Mouse (Mus musculus): ENCODE data around the gene Tmem259.

The Tmem259 gene

GRCm38 (mm10) chr10:79984195-79984816 is at the start of gene Tmem259:
Gene Tmem259, minus strand, starts transcription at chr10:79984330.
- peak; percentile 91 to 94 for DNase-seq

DNA sequence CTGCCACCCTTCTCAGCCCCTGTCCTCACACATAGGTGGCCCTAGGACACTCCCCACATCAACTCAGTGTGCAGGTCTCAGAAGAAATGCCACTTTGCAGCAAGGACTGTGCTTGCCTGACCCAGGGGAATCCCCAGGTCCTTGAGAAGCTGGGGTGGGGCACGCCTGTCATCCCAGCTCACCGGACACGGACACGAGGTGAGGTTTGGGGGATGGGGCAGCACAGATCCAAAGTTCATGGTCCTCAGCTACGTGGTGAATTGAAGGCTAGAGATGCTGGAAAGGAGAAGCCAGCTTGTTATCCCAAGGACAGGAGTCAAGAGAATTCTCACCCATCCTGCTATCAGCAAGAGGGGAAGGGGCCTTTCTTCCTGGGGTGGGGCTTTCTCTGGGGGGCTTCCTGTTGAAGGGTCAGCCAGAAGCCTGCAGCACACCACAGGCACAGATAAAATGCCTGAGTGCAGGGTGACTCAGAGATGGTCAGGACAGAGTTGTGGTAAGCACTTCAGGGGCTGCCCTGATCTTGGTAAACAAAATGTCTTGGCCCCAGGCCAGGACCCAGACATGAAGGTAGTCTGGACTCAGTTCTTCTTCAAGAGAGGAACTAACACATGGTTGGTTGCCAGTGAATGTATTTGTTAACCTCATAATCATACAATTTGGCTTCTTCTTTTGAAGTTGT is 48.8 kb upstream of the Tmem259 start:
- DNase-seq = peak; percentile 85 to 86

DNA sequence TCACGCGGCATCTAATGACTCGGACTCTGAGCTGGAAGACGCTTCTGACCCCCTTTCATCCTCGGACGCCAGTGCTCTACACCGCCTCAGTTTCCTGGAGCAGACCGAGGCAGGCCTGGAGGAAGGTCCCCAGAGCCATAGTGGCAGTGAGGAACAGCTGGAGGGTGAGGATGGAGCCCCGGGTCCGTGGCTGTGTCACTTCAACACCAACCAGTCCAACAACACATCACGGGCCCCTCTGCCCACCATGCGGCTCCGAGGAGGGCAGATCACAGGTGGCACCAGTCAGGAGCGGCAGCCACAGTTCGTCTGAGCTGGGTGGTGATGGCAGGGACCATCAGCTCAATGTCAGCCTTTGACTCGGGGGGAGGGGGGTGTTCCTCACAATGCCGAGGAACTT is 46.6 kb upstream of the Tmem259 start:
- no peak for DNase-seq

- DNase-seq = no peak
Measured at GRCm38 (mm10) chr10:80030191-80030590, 46.1 kb upstream of the Tmem259 start.

- DNase-seq = no peak
Measured at GRCm38 (mm10) chr10:80028521-80028846, 44.4 kb upstream of the Tmem259 start.

DNA sequence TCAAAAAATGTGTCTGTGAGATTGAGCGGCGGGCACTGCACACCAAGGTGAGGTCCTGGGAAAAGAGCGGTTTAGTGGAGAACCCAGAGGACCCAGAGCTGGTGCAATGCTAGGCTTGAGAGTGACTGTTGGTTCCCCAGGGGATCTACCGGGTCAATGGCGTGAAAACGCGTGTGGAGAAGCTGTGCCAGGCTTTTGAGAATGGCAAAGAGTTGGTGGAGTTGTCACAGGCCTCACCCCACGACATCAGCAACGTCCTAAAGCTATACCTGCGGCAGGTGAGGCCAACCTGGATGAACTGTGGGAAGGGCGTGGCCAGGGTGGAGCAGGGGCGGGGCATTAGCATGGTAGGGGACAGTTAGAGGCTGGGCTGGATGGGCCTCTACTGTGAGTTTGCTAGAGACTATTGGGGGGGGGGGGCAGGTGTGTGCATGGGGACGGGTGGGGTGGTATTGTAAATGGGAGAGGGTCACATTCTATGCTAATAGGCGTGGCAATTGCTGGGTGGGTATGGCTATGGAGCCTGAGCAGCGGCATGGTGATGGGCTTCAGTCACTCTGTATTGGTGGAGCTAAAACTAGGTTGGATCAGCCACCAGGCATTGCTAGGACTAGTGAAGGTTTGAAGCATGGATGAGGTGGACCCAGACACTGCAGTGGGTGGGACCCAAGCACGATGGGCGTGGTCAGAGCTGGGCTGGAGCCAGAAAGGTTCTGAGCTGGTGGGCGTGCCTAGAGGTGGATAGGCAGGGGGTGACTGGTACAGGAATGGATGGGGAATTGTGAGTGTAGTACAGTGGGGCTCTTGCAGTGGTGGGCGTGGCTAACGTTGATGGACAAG is 43.8 kb upstream of the Tmem259 start:
- no peak for DNase-seq

- DNase-seq = no peak
Measured at GRCm38 (mm10) chr10:80025889-80026288, 41.8 kb upstream of the Tmem259 start.

GRCm38 (mm10) chr10:80025463-80025862 is 41.3 kb upstream of the Tmem259 start:
- no peak for DNase-seq

DNA sequence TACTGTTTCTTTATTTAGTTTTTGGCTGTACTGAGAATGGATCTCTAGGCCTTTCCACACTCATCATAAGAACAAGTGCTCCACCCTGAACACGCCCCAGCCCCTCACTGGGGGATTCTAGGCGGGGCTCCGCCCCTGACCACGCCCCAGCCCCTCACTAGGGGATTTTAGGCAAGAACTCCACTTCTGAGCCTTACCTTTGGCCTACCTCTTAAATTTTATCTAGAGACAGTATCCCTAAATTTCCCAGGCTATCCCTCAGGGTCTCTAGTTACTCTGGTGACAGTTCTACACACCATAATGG is 40.9 kb upstream of the Tmem259 start:
- DNase-seq = no peak

GRCm38 (mm10) chr10:80024229-80025043 is 40.3 kb upstream of the Tmem259 start:
- no peak for DNase-seq

GRCm38 (mm10) chr10:80023758-80024157 is 39.6 kb upstream of the Tmem259 start:
- no peak for DNase-seq

GRCm38 (mm10) chr10:80022806-80023205 is 38.7 kb upstream of the Tmem259 start:
- no peak for DNase-seq

DNA sequence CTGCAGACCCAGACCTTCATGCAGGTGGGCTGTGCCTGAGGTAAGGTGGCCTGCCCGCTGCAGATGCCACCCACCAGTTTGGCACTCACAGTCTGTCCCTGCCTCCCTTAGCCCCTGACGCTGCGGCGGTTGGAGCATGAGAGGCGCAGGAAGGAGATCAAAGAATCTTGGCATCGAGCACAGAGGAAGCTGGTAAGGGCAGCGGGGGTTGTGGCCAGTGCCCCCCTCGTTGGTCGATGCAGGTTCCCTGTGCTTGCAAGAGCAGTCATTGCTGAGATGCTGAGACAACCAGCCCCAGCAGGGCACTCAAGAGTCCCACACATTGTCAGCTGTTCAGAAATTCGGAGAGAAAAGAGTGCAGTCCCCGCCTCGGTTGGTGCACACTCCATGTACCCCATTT is 38.0 kb upstream of the Tmem259 start:
- DNase-seq = no peak

- DNase-seq = no peak
Measured at GRCm38 (mm10) chr10:80021320-80021641, 37.2 kb upstream of the Tmem259 start.

- DNase-seq = no peak
Measured at GRCm38 (mm10) chr10:80020603-80021319, 36.6 kb upstream of the Tmem259 start.

- DNase-seq = no peak
Measured at GRCm38 (mm10) chr10:80020191-80020590, 36.1 kb upstream of the Tmem259 start.

GRCm38 (mm10) chr10:80019471-80020131 is 35.5 kb upstream of the Tmem259 start:
- peak in 1 of 2 experiments; percentile 53 for DNase-seq

- DNase-seq = peak; percentile 68 to 78
Measured at GRCm38 (mm10) chr10:80018739-80019297, 34.7 kb upstream of the Tmem259 start.

DNA sequence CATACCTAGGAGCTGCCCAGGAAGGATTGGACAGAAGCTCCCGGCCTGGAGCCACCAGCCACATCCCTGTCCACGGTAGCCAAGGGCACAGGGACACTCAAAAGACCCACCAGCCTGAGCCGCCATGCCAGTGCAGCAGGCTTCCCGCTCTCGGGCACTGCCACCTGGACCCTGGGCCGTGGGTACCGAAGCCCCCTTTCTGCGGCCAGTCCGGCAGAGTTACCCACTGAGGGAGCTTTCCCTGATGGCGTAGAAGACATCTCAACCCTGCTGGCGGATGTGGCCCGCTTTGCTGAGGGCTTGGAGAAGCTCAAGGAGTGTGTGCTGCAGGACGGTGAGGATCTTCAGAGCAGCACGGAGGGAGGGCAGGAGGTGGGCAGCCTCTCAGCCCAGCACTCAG is 33.6 kb upstream of the Tmem259 start:
- no peak for DNase-seq

DNA sequence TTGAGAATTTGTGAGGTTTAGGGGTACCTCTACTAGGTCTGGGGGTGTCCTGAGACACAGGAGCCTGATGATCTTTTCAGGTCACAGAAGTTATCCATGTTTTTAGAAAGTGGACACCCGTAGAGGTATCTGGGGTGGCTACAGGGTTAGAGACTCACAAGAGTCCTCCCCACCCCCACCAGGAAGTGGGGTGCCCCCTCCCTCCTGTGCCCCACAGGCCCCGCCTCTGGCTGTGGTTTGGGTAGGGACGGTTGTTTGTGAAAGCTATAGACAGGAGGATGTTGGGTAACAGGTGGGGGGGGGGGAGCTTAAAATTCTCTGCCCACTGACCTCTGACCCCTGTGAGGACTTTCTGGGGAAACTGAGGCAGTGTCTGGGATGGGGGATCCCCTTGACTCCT is 33.2 kb upstream of the Tmem259 start:
- DNase-seq = peak; percentile 84 to 85

DNA sequence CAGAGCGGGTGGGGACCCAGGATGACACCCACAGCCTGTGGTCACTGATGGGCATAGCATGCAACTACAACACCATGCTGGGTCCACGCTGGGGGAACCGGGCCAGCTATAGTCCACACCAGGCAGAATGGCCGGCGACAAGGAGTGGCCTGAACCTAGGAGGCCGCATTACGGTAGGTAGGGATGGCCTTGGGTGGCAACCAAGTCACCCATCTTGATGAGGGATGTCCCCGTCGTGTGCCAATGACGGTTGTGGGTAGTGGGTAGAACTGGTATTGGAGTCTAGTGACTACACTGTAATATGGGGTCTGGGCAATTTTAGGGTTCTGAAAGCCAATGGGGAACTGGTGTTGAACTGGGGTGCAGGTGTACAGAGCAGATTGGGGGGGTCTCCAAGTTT is 32.8 kb upstream of the Tmem259 start:
- DNase-seq = no peak

DNA sequence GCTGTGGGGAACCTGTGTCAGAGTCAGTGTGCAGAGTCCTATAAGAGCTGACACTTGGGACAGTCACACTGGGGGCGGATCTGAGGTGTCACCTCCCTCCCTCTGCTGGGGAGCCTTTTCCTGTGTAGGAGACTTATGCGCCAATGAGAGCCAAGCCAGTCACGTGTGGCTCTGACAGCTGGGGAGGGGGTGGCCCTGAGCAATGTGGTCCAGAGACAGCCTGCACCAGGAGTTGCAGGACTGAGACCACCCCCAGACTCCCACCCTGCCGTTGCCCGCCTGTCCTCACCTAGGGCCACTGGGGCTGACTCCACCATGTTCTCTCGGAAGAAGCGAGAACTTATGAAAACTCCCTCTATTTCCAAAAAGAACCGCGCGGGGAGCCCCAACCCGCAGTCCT is 32.4 kb upstream of the Tmem259 start, which contains the start of gene Arhgap45:
Gene Arhgap45, plus strand, starts transcription at position 143 of the 400 bp plus-strand sequence.
- DNase-seq = peak; percentile 77 to 78

Measured in lung, postnatal 4 days (tissue).